Mouse (Mus musculus) brain, embryonic 14.5 days (tissue): Measurements from ENCODE around the gene Cldnd1. TPM values are rescaled to one million over a fixed set of nuclear protein-coding genes. Genes with fewer than 3 reads are reported as not detected.

Experiments used
- DNase-seq: peaks from one replicate; pipeline ENCODE4 v3.0.0-alpha.2; 2011; ENCODE audit warnings: low read depth
- CTCF ChIP-seq: fragments of 200-500 bp; IDR thresholded peaks from 2 replicates; pipeline ENCODE4 v1.5.1; 2012; ENCODE audit warnings: inconsistent platforms, mild to moderate bottlenecking, moderate library complexity, borderline replicate concordance; ENCODE audit not compliant: insufficient read depth, insufficient read length; ENCODE audit errors: extremely low read depth
- POLR2A ChIP-seq: fragments of 200-500 bp; IDR thresholded peaks from 2 replicates; pipeline ENCODE4 v1.6.1; 2012; ENCODE audit warnings: mild to moderate bottlenecking, inconsistent platforms, borderline replicate concordance; ENCODE audit not compliant: poor library complexity, insufficient read depth, insufficient read length, severe bottlenecking; ENCODE audit errors: extremely low read depth
- polyA plus RNA-seq: library from polyadenylated mRNA; depleted of rRNA; stranded (reverse); fragments of >200 nt; gene quantifications from 2 replicates; pipeline ENCODE4 v1.2.3, GENCODE M21; 2012

Gene Cldnd1
- polyA plus RNA-seq, 1 experiment = 102 TPM

DNA sequence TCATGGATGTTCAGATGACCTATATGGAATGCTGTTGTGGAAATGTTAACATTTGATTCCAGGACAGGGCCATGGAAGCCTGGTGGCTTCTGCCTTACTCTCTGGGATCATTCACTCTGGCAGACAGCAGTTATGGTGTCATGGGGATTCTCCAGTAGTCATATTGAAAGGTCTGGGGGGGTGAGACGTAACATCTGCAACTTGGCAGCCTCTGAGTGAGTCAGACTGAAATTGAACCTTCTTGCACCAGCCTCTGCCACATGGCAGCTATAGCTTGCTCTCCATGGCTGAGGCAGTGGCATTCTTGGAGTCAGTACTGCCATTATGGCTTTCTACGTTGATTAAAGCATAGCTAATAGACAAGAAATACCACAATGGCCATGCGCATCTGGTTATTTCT is 30.9 kb upstream of the Cldnd1 start:
- TF ChIP-seq CTCF (no peak), POLR2A (no peak)
- no peak for DNase-seq

DNA sequence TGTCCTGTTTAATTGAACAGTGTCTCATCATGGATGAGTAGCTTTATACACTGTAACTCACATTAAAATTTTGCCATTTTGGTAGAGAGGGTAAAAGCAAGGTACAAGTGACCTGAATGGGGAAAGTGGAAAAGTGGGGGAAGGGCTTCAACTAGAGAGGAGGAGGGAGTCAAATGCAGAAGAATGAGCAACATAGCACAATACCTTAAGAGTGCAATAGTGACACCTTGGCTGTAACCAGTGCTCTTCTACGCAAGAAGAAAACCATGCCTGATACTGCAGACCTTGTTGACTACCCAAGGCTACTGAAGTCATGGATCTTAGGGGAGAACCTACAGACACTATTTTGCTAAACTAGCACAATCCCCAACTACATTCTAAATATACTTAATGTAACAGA is 30.4 kb upstream of the Cldnd1 start:
- DNase-seq = no peak
- no peak for TF ChIP-seq POLR2A
- no peak for TF ChIP-seq CTCF

DNA sequence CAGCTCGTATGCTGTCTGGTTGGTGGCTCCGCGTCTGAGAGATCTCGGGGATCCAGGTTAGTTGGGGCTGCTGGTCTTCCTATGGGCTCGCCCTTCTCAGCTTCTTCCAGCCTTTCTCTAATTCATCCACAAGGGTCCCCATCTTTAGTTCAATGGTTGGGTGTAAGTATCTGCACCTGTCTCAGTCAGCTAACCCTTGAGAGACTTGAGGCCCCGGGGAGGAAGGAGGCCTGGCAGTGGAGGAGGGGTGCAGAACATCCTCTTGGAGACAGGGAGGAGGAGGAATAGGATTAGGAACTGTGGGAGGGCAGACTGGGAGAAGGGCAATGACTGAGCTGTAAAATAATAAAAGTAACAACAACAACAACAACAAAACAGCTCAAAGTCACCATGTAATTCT is 27.5 kb upstream of the Cldnd1 start:
- TF ChIP-seq POLR2A (no peak), CTCF (no peak)
- DNase-seq = no peak

DNA sequence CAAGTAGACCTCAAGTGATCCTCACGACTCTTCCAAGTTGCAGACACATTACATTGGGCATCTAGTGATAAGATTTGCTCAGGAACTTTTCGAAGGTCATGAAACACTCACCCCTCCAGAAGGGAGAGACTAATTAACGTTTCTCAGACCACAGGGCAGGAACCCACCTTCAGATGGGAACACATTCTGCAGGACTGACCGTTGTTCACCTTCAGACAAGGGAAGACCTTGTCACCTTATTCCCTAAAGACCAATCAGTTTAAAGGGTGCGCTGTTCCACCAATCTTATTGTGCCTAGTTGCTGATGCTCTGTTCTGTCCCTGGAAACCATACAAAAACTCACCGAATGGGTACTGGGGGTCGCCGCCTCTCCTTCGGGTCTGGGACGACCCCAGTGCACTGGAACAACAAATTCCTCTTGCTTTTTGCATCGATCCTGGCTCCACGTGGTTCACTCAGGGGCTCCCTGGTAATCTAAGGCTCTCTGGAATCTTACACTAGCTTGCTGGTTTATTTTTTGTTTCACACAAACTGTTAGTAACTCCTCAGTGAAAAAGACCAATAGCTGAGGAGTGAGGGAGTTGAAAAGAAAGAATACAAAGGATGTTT is 26.8 kb upstream of the Cldnd1 start:
- no peak for TF ChIP-seq CTCF
- no peak for TF ChIP-seq POLR2A
- no peak for DNase-seq

DNA sequence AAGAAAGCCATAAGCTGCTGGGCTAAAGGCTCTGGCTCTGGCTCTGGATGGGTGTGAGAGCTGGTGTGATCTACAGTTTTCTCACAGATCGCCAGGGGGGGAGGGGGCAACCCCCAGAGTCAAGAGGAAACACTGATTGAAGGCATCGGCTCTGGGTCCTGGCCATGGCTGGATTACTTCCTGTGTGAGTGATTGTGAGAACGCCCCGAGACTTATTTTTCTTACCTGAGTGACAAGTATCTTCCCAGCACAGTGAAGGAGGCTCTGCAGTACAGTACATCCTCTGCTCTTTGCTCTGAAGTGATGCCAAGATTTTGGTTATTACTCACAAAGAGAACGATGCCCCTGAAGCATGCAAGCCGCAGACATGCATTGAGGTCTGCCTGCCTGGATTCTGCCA is 25.9 kb upstream of the Cldnd1 start:
- TF ChIP-seq POLR2A (no peak), CTCF (no peak)
- DNase-seq = no peak

DNA sequence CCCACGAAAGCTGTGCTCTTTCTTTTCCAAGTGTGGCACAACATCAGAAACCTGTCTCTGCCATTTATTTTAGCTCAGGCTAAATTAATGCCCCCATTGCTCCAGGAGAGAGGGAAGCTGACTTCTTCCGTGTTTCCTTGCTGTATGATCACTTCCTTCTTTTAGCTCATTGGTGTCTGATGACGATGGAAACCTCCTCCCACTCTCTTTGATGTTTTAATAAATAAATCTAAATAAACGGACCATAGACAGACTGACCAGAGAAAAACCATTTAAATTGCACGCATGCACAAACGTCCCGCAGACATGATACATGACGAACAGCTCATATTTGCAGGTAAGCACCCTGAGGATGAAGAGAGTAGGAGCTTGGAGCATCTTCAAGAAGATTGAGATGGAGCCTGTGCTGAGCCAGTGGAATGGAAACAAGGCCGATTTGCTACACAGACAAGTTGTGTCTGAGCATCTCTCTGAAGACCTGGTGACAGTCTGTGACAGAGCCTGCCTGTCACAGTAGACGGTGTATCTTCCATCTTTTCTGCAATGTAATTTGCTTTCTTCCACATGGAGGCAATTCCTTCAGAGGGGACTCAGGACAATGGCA is 25.3 kb upstream of the Cldnd1 start:
- no peak for DNase-seq
- TF ChIP-seq POLR2A (no peak), CTCF (no peak)

DNA sequence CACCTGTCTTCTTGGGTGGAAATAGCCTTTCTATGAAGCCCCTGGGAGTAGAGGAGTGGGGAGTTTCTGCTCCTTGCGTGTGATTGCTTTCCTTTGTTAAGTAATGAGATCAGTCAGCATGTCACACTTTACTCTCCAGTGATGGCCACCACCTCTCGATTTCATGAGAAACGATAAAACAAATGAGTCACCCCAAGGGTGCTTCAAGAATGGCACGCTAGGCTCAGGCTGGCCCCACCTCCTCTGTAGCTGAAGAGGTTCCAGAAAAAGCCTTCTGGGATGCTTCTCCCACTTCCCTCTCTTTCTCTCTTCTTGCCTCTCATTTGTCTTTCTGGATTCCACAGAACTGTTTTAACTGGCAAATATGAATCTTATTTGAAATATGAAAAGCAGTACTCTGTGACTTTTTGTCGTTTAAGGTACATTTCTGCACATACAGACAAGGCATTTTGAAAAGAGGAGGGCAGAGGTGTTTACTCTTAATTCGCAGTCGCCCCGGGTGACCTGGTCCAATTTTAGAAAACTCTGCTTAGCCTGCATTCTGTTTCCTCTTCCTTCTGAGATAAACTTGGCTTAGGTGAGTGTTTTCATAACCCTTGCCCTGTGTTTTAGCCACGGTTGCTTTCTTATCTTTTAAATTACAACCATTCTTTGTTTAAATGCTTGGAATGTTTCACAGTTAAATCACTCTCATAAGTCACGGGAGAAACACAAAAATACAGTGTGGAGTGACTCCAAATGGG is 24.2 kb upstream of the Cldnd1 start:
- TF ChIP-seq CTCF (no peak), POLR2A (no peak)
- DNase-seq = no peak

DNA sequence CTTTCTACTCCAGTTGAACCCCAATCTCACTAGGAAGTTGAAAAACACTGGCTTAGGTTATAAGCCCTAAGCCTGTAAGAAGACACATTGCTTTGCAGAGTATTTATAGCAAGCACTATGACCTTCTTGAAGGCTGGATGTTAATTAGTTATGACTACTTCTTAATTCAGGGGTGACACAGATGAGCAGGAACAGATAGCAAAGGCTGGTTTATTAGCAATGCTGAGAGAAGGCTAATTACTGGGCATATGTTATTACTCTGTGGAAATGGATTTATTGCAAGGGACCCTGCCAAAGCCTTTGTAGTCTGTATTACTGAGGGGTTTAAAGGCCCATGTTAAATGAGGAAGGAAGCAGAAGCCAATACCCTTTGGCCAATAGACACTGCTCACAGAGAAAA is 22.7 kb upstream of the Cldnd1 start:
- no peak for DNase-seq
- TF ChIP-seq CTCF (no peak), POLR2A (no peak)

DNA sequence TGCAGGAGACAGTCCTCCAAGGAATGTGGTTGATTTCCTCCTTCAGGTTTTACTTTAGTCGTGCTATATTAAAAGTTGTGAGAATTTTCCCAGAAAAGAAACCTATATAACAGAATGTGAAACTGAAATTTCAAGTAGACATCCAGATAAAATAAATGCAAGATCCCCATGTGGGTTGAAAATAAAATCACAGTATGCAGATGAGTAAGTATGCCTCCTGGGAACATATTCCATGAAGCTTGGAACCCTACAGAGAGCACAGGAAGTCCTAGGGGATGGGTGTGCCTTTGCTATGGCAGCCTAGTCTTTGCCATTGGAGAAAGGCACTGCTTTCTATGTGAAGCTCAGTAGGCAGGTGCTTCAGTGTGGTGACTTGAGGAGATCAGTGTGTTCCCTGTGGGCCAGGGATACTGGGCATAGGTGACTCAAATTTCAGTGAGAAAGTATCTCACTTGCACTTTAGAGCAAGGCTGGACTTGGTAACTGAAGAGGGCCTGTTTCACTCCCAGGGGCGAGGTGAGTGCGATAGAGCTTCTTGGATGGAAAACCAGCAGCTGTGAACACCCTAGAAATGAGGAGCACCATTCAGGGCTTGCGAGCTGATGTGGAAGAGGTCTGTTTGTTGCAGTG is 20.3 kb upstream of the Cldnd1 start:
- TF ChIP-seq POLR2A (no peak), CTCF (no peak)
- no peak for DNase-seq

DNA sequence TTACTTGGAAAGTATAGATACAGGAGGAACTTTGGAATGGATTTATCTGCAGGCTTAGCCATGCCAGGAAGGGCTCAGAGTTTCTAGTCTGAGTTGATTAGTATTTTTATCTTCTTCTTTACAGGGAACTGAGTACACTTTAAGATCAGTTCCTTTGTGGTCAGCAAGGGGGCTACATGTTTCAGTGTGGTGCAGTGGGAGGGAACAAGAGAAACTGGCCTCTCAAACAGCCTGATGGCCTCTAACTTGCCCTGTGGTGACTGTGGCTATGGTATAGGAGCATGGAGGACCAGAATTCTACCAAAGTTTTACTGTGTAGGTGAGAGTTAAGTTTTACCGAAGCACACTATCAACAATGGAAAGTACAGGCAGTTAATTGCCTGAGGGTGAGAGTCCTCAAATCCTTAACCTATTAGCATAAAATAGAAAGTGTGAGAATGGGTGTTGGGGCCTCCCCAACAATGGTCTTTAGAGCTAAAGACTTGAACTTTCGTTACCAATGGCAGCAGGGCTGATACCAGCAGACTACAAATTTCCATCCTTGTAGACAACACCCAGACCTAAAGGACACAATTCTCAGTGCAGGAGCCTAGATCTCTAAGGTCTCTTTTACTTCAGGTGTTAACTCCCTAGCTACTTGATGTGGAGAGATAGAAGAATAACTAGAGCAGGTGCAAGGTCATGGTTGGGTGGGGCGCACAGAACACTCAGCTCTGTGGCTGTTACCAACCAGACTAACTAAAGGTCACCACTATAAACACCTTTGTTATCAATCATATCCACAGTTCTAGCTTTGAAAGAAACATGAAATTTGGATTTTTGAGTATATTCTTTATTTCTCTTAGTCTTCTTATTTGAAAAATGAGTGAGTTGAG is 18.9 kb upstream of the Cldnd1 start:
- DNase-seq = no peak
- TF ChIP-seq CTCF (no peak), POLR2A (no peak)

DNA sequence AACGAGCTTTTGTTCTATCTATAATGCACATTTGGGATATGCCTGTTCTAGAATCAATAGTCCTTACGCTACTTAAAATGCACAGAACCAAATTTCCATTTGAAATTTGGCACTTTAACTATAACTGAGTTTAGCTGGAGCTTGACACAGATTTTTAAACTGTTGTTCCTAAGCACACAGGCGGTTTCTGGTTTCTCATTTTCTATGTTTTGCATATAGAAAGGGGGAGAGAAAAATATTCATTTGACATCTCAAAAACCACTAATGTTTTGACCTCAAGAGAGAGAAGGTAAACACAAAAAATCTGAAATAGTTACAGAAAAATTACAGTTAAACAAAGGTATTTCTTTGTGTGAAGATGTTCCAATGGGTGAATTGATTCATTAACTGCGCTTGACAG is 18.2 kb upstream of the Cldnd1 start:
- no peak for DNase-seq
- TF ChIP-seq POLR2A = no peak

DNA sequence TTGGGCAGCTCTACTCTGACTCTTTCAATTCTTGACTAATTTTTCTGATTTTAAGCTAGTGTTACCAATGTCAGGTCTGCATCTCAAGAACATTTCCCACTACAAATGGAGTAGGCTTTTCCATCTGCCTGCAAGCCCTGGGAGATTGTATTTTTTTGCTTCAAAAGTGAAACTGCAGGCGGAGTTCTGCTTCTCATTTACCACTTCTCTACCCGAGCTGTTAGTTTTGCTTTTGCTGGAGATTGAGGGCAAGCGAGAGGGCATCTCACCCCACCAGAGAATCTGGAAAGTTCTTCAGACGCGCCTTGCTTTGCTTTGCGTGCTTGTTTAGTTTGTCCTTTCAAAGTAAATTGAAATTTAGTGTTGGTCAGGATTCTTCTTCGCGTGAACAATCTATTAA is 15.5 kb upstream of the Cldnd1 start:
- DNase-seq = no peak
- TF ChIP-seq CTCF (no peak), POLR2A (no peak)

DNA sequence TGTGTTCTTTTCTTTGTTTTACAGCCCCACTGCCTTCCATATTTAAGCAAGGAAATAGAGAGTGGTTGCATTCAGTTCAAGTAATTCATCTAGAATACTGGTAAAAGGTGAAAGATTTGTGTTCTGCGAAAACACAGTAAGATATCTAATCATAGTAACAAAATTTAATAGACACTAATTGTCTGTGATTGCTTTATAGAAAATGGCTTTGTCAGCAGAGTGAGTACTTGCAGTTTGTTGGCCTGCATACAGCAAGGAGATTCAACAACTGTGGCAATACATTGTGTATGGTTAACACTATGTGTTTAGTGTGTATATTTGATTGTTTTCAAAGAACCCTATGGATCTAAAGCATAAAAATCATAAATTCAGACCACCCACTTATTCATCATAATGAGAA is 14.6 kb upstream of the Cldnd1 start:
- no peak for DNase-seq
- TF ChIP-seq POLR2A (no peak), CTCF (no peak)

DNA sequence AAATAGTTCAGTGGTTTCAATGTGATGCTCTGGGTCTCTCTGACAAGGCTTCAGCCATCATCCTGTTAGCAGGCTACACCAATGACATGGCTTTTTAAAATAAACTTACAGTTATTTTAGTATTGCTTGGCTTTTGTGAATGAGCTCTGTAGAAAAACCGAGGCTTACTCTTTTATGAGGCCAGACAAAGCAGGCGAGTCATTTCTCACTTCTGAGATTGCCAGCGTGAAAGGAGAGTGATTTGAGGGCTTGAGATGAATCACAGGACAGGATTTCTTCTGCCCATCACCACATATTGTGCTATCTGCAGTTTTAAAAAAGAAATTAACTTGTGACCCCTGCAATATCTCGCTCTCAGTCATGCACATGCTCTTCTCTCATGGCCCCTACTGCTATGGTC is 12.7 kb upstream of the Cldnd1 start:
- no peak for TF ChIP-seq POLR2A
- TF ChIP-seq CTCF = no peak
- DNase-seq = no peak
